Mouse (Mus musculus): ENCODE data around the gene Lrp4. TPM values are rescaled to one million over a fixed set of nuclear protein-coding genes. Genes with fewer than 3 reads are reported as not detected.

Gene Lrp4
- polyA plus RNA-seq, 2 experiments, result 0.58 to 0.70 TPM

DNA sequence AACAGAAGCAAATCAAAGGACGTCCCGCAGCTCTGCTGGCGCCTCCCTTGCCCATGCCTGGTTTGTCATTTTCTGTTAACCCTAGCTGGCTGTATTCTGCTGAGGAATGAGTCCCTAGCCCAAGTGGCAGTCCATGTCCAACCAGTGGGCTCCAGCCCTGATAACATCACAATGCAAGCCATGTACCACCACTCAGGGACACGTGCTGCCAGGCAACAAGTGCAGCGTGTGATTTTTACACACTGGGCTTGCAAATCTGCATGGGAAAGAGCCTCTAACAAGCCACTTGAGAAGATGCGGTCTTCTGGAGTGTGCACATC is 26.8 kb upstream of the Lrp4 start:
- H3K36me3 ChIP-seq (replicated peaks; ENCODE audit: control insufficient read depth, insufficient read depth, low read depth), result no peaks in the 10 kb centered on the region
- H3K4me2 ChIP-seq (ENCODE audit: low read depth), result no peak overlapping the region
- ATAC-seq (ENCODE audit: insufficient read depth) (no peak), DNase-seq (ENCODE audit: low read depth in 3 of 3, low spot score in 3 of 3) (no peak)
- no peaks in the 10 kb centered on the region for H3K9me3 ChIP-seq (ENCODE audit: control insufficient read depth, low read length)
- 60% methylated on average over 6 of the region's 6 CpGs for WGBS (ENCODE audit: insufficient replicate concordance)
- H3K27ac ChIP-seq, result no peak overlapping the region
- TF ChIP-seq EP300 (IDR thresholded peaks at IDR 0.05; ENCODE audit: low read depth) (no peak), CTCF (IDR thresholded peaks at IDR 0.05; ENCODE audit: low read depth) (no peak)
- H3K4me3 ChIP-seq (ENCODE audit: insufficient read depth in 1 of 2, low read depth in 2 of 2, low read length in 2 of 2), result no peak overlapping the region
- H3K9ac ChIP-seq (replicated peaks), result no peak overlapping the region
- no peaks in the 10 kb centered on the region for H3K27me3 ChIP-seq (ENCODE audit: control insufficient read depth, insufficient read depth, low read length)
- no peaks in the 10 kb centered on the region for H3K4me1 ChIP-seq (replicated peaks; ENCODE audit: control insufficient read depth in 2 of 2, insufficient read depth in 2 of 2, low read length in 1 of 2)

DNA sequence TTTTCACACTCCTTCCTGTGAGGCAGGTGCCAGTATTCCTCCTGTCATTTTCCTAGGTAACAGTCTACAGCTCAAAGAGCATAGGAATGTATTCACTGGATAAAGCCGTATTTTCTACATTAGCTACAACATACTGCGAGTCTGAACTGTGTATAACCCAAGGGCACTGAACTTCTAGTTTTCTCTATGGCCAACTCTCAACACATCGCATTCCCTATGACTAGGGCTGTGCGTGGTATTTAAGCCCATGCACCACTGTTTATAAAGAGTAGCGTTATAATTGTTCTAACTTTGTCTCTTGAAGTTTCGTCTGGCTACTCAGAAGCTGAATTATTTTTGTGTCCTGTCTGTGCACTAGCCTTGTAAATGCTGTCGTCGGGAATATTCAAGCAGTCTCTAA is 20.6 kb upstream of the Lrp4 start:
- no peak overlapping the region for H3K9ac ChIP-seq (replicated peaks)
- no peak for ATAC-seq (ENCODE audit: insufficient read depth)
- no peaks in the 10 kb centered on the region for H3K9me3 ChIP-seq (ENCODE audit: control insufficient read depth, low read length)
- no peaks in the 10 kb centered on the region for H3K36me3 ChIP-seq (replicated peaks; ENCODE audit: control insufficient read depth, insufficient read depth, low read depth)
- 72% methylated on average over 8 of the region's 8 CpGs for WGBS (ENCODE audit: insufficient replicate concordance)
- H3K4me3 ChIP-seq (ENCODE audit: insufficient read depth in 1 of 2, low read depth in 2 of 2, low read length in 2 of 2), result no peak overlapping the region
- H3K27me3 ChIP-seq (ENCODE audit: control insufficient read depth, insufficient read depth, low read length), result no peaks in the 10 kb centered on the region
- no peak for TF ChIP-seq EP300 (IDR thresholded peaks at IDR 0.05; ENCODE audit: low read depth)
- no peak for TF ChIP-seq CTCF (IDR thresholded peaks at IDR 0.05; ENCODE audit: low read depth)
- H3K27ac ChIP-seq, result no peak overlapping the region
- no peak for DNase-seq (ENCODE audit: low read depth in 3 of 3, low spot score in 3 of 3)
- no peaks in the 10 kb centered on the region for H3K4me1 ChIP-seq (replicated peaks; ENCODE audit: control insufficient read depth in 2 of 2, insufficient read depth in 2 of 2, low read length in 1 of 2)
- no peak overlapping the region for H3K4me2 ChIP-seq (ENCODE audit: low read depth)

DNA sequence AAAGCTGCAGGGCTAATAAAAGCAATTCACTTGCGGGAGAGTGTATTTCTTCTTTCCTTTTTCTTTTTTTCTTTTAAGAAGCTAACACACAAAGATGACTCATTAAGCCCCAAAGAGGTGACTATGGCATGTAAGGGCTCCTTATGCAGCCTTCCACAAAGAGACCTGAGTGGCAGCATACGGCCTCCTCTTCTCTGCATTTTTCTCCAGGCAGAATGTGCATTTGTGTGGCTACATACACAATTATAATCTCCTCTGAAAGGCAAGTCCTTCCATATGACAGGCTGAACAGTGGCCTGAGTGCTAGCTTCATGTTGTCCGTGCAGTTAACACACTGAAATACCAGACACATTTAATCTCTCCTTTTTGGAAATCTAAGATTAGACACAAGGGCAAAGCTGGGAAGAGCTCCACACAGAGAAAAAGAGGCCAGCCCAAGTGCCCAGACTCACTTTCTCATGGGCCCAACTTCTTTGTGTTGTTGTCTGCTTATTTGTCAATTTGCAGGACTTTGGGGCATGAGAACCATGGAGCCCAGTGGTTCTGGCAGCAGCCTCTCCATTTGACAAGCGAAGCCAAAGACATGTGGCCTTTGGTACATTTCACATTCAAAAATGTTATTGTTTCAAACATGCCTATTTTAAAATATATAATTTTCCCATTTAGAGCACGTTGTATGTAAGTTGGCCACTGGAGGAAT is 20.0 kb upstream of the Lrp4 start:
- ATAC-seq (ENCODE audit: insufficient read depth) (no peak), DNase-seq (ENCODE audit: low read depth in 3 of 3, low spot score in 3 of 3) (no peak)
- H3K27me3 ChIP-seq (ENCODE audit: control insufficient read depth, insufficient read depth, low read length), result no peaks in the 10 kb centered on the region
- no peaks in the 10 kb centered on the region for H3K4me1 ChIP-seq (replicated peaks; ENCODE audit: control insufficient read depth in 2 of 2, insufficient read depth in 2 of 2, low read length in 1 of 2)
- 71% methylated on average over 5 of the region's 5 CpGs for WGBS (ENCODE audit: insufficient replicate concordance)
- H3K4me2 ChIP-seq (ENCODE audit: low read depth), result no peak overlapping the region
- no peak for TF ChIP-seq CTCF (IDR thresholded peaks at IDR 0.05; ENCODE audit: low read depth)
- no peak overlapping the region for H3K27ac ChIP-seq
- H3K9me3 ChIP-seq (ENCODE audit: control insufficient read depth, low read length), result no peaks in the 10 kb centered on the region
- H3K36me3 ChIP-seq (replicated peaks; ENCODE audit: control insufficient read depth, insufficient read depth, low read depth), result no peaks in the 10 kb centered on the region
- no peak overlapping the region for H3K9ac ChIP-seq (replicated peaks)
- H3K4me3 ChIP-seq (ENCODE audit: insufficient read depth in 1 of 2, low read depth in 2 of 2, low read length in 2 of 2), result no peak overlapping the region

DNA sequence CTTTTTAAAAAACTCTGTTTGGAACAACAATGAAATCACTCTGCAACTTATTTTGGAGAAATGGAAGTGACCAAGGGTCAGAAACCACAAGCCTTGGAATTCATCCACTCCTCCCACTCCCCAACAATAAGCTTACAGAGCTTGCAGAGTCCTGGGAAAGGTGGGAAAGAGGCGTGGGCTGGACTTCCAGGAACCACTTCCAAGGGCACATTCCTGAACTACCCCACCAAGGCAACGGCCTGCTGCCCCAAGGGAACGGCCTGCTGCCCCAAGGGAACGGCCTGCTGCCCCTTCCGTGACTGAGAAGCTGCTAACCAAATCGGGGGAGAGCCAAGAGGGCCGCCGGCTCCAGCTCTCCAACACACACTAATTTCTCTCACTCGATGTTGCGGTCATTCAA is 18.0 kb upstream of the Lrp4 start:
- TF ChIP-seq CTCF (IDR thresholded peaks at IDR 0.05; ENCODE audit: low read depth) (no peak), EP300 (IDR thresholded peaks at IDR 0.05; ENCODE audit: low read depth) (no peak)
- ATAC-seq (ENCODE audit: insufficient read depth) (no peak), DNase-seq (ENCODE audit: low read depth in 3 of 3, low spot score in 3 of 3) (no peak)
- Histone ChIP-seq H3K9me3 (ENCODE audit: control insufficient read depth, low read length) (no peaks in the 10 kb centered on the region), H3K27me3 (ENCODE audit: control insufficient read depth, insufficient read depth, low read length) (no peaks in the 10 kb centered on the region), H3K4me2 (ENCODE audit: low read depth) (no peak overlapping the region), H3K27ac (no peak overlapping the region), H3K4me3 (ENCODE audit: insufficient read depth in 1 of 2, low read depth in 2 of 2, low read length in 2 of 2) (no peak overlapping the region), H3K36me3 (replicated peaks; ENCODE audit: control insufficient read depth, insufficient read depth, low read depth) (no peaks in the 10 kb centered on the region), H3K4me1 (replicated peaks; ENCODE audit: control insufficient read depth in 2 of 2, insufficient read depth in 2 of 2, low read length in 1 of 2) (no peaks in the 10 kb centered on the region; a peak in 1 of 4 replicates), H3K9ac (replicated peaks) (no peak overlapping the region)
- WGBS (ENCODE audit: insufficient replicate concordance), result 72% methylated on average over 10 of the region's 10 CpGs

DNA sequence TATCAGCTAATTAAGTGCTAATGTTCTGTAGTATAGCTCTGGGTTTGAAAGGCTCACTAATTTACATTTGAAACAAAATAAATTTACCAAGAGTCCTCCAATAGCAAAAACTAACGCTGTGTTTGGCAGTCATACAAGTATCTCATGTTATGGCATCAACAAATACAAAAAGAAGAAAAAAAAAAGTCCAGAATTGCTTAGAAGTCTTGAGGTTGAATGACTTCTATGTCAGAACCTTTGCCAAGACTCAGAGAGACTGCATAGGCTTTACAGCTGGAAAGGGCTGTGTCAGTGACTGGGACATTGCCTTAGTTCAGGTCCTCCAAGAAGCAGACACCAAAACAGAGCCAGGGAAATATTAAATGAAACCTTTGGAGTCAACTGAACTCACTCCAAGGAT is 17.4 kb upstream of the Lrp4 start:
- Histone ChIP-seq H3K36me3 (replicated peaks; ENCODE audit: control insufficient read depth, insufficient read depth, low read depth) (no peaks in the 10 kb centered on the region), H3K27me3 (ENCODE audit: control insufficient read depth, insufficient read depth, low read length) (no peaks in the 10 kb centered on the region), H3K9ac (replicated peaks) (no peak overlapping the region), H3K4me2 (ENCODE audit: low read depth) (no peak overlapping the region), H3K27ac (no peak overlapping the region), H3K9me3 (ENCODE audit: control insufficient read depth, low read length) (no peaks in the 10 kb centered on the region), H3K4me1 (replicated peaks; ENCODE audit: control insufficient read depth in 2 of 2, insufficient read depth in 2 of 2, low read length in 1 of 2) (no peaks in the 10 kb centered on the region; a peak in 1 of 4 replicates), H3K4me3 (ENCODE audit: insufficient read depth in 1 of 2, low read depth in 2 of 2, low read length in 2 of 2) (no peak overlapping the region)
- 59% methylated on average over 1 of the region's 1 CpGs for whole genome bisulfite sequencing (ENCODE audit: insufficient replicate concordance)
- ATAC-seq (ENCODE audit: insufficient read depth), result no peak
- DNase-seq (ENCODE audit: low read depth in 3 of 3, low spot score in 3 of 3), result no peak
- no peak for TF ChIP-seq EP300 (IDR thresholded peaks at IDR 0.05; ENCODE audit: low read depth)

Data from liver, embryonic 14.5 days (tissue).